Comparison of ENCODE assay signal across 13 mouse cellular contexts in genomic region chr8:45002686-45003085, GRCm38 (mm10).
A peak's percentile ranks its signal among the peaks of the same experiment; 100 is the strongest.
DNase-seq lines count a peak whose midpoint lies in the region; ATAC-seq and TF ChIP-seq lines count a peak whose summit lies in the region.
"Had no signal": no experiment of that assay in that cellular context is flagged by ENCODE, and none has a peak within 500 bp of the region (broad histone marks: within the 10 kb centered on the region; RNA-seq: fewer than 3 reads in every experiment).

No protein-coding gene starts in this region.

- no peaks in the 10 kb centered on the region; the same call in 1 of the 2 replicates for H3K36me3 ChIP-seq in heart, adult 2 months (ENCODE audit: control insufficient read depth, insufficient read depth, low read length)
- no peaks in the 10 kb centered on the region for H3K36me3 ChIP-seq in kidney, embryonic 16.5 days (ENCODE audit: insufficient read depth, low read length)
- H3K36me3 ChIP-seq: liver, embryonic 12.5 days; stomach, embryonic 15.5 days had no signal

- H3K9me3 ChIP-seq in kidney, embryonic 16.5 days (ENCODE audit: low read length), result no peaks in the 10 kb centered on the region
- H3K9me3 ChIP-seq: liver, embryonic 12.5 days; stomach, embryonic 15.5 days had no signal

- intact Hi-C loops in heart, adult 2 months (cut with DNase I), result no loop called here

- WGBS in heart, adult 2 months, result 72% methylated on average over 4 of the region's 4 CpGs
- WGBS in kidney, embryonic 16.5 days, result 72% methylated on average over 4 of the region's 4 CpGs

- H3K27ac ChIP-seq in heart, adult 2 months, result no peak overlapping the region
- H3K27ac ChIP-seq in kidney, embryonic 16.5 days (ENCODE audit: low read length), result peak overlapping the region; percentile 59; the same call in 1 of the 2 replicates
- H3K27ac ChIP-seq: liver, embryonic 12.5 days; stomach, embryonic 15.5 days had no signal

- TF ChIP-seq EP300 in heart, adult 2 months (IDR thresholded peaks at IDR 0.05; ENCODE audit: insufficient read depth, low read depth, low read length), result no peak

- H3K27me3 ChIP-seq in heart, adult 2 months (ENCODE audit: control insufficient read depth, insufficient read depth, low read length), result no peaks in the 10 kb centered on the region
- H3K27me3 ChIP-seq in kidney, embryonic 16.5 days (ENCODE audit: insufficient read depth, low read length), result no peaks in the 10 kb centered on the region
- H3K27me3 ChIP-seq: stomach, embryonic 15.5 days had no signal

- ATAC-seq in kidney, embryonic 16.5 days (ENCODE audit: low FRiP score, low TSS enrichment), result no peak
- no peak for ATAC-seq in monocyte, adult 5-6 weeks (replicated peaks; ENCODE audit: insufficient number of reproducible peaks, low FRiP score, low TSS enrichment, poor library complexity, severe bottlenecking)
- ATAC-seq: inflammation-experienced regulatory T-cells, adult 6 months; liver, embryonic 12.5 days had no signal

- H3K9ac ChIP-seq in heart, adult 2 months (ENCODE audit: low read depth, low read length), result no peak overlapping the region
- no peak overlapping the region for H3K9ac ChIP-seq in kidney, embryonic 16.5 days (replicated peaks; ENCODE audit: low read length)
- H3K9ac ChIP-seq: liver, embryonic 12.5 days; stomach, embryonic 15.5 days had no signal

- H3K4me1 ChIP-seq in heart, adult 2 months (ENCODE audit: control insufficient read depth, insufficient read depth, low read length), result peaks cover 2% of the 10 kb centered on the region
- peaks cover 53% of the 10 kb centered on the region for H3K4me1 ChIP-seq in kidney, embryonic 16.5 days (ENCODE audit: insufficient read depth, low read length)

- H3K4me3 ChIP-seq in heart, adult 2 months, result no peak overlapping the region
- no peak overlapping the region for H3K4me3 ChIP-seq in kidney, embryonic 16.5 days (ENCODE audit: low read length)
- H3K4me3 ChIP-seq: liver, embryonic 12.5 days; stomach, embryonic 15.5 days had no signal

- no peak for TF ChIP-seq POLR2A in heart, adult 2 months (IDR thresholded peaks at IDR 0.05; ENCODE audit: insufficient read depth, low read depth, low read length)
- no peak for TF ChIP-seq POLR2A in brain, embryonic 14.5 days (IDR thresholded peaks at IDR 0.05; ENCODE audit: borderline replicate concordance, extremely low read depth, insufficient read depth, insufficient read length, poor library complexity, severe bottlenecking)

- H3K79me2 ChIP-seq in heart, adult 2 months (replicated peaks; ENCODE audit: control insufficient read depth, insufficient read depth, low read length), result no peaks in the 10 kb centered on the region

- TF ChIP-seq CTCF in heart, adult 2 months (IDR thresholded peaks at IDR 0.05), result no peak
- no peak for TF ChIP-seq CTCF in brain, embryonic 14.5 days (IDR thresholded peaks at IDR 0.05; ENCODE audit: borderline replicate concordance, extremely low read depth, insufficient read depth, insufficient read length)

- DNase-seq in heart, adult 11 months, result peak; percentile 22
- DNase-seq in heart, adult 2 months, result no peak
- DNase-seq in kidney, adult 11 months, result no peak
- DNase-seq in Muller cell, postnatal 12 days (ENCODE audit: inconsistent ontology term), result peak; percentile 73
- DNase-seq in brain, embryonic 14.5 days (ENCODE audit: low read depth), result peak; percentile 75
- DNase-seq in T-cell, adult 2 months (ENCODE audit: low spot score), result no peak
- DNase-seq: layer of hippocampus, adult 9-11 months; lung, postnatal 10 days had no signal

- H3K4me2 ChIP-seq in kidney, embryonic 16.5 days (replicated peaks; ENCODE audit: low read depth, low read length), result no peak overlapping the region
- H3K4me2 ChIP-seq: liver, embryonic 12.5 days; stomach, embryonic 15.5 days had no signal

Comparison
In these comparisons a context has a peak if more than half of its experiments do, and no peak if none do; other contexts are left out.
1. DNase-seq: peak in heart, adult 11 months (single experiment), Muller cell, postnatal 12 days (single experiment) and brain, embryonic 14.5 days (single experiment); none in heart, adult 2 months (0 of 2), kidney, adult 11 months (single experiment) and T-cell, adult 2 months (single experiment).